Mouse (Mus musculus) neutrophil, adult 5-6 weeks (primary cell): ENCODE measurements around the gene S100a16. TPM values are rescaled to one million over a fixed set of nuclear protein-coding genes. Genes with fewer than 3 reads are reported as not detected.

Experiments
- ATAC-seq: fragments of 151-379, 151-347 bp; 2 replicates; pipeline ENCODE4 v1.8.0; 2017; ENCODE audit warnings: mild to moderate bottlenecking, moderate TSS enrichment; ENCODE audit not compliant: insufficient number of reproducible peaks, poor library complexity, low FRiP score, severe bottlenecking; ENCODE audit errors: extremely low read depth
- total RNA-seq: library from RNA; stranded (forward); fragments of 200-1000 nt; gene quantifications from 2 replicates; pipeline ENCODE4 v1.2.3, GENCODE M21; 2017

The S100a16 gene
- total RNA-seq, 1 experiment from 2014 or later: not detected

DNA sequence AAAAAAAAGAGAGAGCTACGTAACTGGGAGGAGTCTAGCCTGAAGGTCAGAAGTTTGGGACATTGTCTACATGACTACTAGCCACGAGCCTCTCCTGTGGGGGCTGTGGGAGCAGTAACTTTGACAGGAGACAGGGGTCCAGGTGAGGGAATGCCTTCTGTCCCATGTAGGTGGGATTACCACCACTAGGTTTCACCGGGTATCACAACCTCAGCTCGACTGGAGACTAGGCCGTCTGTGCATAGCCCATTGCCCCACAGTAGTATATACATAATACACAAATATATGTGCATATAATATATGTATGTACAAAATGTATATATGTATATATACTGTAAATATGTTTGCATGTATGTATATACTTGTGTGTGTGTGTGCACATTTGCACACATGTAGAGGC is 44.1 kb downstream of the S100a16 start:
- ATAC-seq: no peak

DNA sequence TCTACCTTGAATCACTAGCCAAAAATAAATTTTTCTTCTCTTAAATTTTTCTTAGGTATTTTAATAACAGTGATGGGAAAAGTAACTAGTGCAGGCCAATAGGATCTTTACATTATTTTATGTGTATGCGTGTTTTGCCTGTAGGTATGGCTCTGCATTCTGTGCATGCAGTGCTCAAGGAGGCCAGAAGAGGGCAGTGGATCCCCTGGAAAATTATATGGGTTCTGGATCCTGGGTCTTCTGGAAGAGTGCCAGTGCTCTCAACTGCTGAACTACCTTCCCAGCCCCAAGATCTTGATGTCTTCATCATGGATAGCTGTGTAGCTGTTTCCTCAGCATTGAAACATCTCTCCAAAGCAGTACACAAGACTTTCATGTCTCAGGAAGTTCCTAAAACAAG is 45.1 kb downstream of the S100a16 start:
- ATAC-seq: no peak

DNA sequence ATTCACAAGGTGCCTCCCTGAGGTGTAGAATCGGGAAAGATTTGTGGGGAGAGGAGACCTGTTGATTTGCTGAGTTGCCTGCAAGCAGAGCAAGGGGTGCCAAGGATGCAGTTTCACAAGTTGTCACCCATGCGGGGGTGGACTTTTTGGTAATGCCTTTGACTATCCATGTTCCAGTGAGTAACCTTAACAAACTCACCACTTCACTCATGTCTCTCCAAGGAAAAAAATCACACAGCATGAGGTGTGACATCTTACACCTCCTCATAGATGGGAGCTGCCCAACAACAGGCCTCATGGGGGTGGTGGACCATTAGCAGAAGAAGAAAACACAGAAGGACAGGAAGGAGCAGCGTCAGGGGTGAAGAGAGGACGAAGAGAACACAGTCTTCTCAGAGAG is 45.5 kb downstream of the S100a16 start:
- no peak for ATAC-seq

DNA sequence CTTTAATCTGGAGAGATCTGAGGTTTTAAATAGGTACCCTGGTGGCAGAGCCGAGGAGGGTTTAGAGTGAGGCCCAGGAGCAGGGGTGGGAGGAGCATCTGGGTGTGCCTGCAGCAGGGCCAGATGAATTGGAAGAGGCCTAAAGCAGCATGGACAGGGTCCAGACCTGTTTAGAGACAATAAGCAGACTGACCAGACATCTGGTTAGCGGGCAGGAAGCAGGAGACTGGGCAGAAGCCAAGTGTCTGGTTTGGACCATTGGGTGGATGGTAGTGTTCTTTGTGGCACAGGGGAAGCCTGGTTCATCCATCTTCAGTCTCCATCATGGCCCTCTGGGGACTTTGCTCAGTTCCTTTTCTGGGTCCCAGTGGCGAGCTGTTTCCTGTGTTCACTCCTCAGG is 46.8 kb downstream of the S100a16 start:
- ATAC-seq: no peak

DNA sequence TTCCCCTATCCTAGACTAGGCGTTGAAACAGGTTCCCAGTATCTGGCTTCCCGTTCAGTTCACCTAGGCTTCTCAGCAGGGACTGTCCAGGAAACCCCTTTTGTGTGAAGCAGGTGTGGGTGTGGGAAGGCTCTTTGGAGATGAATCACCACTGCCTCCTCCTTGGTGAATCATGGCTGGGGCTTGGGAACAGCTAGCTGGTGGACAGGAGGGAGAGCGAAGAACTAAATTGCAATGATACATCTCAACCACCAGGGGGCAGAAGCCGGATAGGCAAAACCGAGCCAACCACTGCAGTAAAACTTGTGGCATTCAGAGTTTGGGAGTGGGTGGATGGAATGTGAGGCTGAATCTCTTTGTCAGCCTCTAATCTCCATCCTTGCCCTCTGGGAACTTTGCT is 48.5 kb downstream of the S100a16 start:
- peak; percentile 52 for ATAC-seq

DNA sequence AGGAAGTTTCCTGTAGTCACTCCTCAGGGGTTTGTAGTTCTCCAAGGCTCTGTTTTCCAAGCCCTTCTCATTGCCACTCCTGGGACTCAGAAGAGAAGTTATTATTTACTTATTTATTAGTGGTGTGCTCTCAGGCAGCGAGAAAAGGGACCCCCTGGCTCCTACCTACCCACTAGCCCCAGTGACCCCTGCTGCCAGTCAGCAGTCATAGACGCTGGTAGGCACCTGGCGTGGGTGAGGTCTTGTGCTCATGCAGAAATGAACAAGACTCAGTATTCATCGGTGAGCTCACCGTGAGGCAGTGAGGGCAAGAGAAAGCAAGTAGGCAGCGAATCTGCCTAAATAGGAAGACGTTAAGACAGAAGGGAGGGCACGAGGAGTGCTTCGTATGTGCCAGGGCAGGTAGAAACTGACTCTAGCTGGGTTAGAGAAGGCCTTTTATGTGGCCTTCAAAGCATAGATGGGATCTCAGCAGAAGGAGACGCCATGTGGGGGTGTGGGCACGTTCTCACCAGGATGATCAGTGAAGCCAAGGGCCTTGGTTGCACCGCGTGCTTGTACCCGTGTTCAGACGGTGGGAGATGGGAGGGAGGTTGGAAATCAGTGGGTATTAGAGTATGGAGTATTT is 49.1 kb downstream of the S100a16 start:
- no peak for ATAC-seq

DNA sequence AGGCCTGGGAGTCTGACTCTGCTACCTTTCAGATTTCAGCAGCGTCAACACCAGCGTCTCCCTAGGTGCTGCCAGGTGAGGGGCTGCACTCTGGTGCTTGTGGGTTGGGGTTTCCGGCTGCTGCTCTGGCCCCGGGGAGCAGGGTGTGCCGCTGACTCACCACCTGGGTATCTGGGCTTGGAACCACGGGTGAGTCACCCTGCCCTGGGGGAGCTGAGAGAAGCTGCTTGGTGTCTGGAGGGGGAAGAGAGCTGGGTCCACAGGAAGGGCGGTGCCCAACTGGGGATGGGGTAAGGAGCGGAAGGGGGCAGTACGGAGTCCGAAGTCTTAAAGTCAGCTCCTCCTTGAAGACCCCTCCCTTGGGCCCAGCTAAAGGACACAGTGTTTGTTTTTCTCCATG is 49.9 kb downstream of the S100a16 start:
- peak; percentile 83 for ATAC-seq

DNA sequence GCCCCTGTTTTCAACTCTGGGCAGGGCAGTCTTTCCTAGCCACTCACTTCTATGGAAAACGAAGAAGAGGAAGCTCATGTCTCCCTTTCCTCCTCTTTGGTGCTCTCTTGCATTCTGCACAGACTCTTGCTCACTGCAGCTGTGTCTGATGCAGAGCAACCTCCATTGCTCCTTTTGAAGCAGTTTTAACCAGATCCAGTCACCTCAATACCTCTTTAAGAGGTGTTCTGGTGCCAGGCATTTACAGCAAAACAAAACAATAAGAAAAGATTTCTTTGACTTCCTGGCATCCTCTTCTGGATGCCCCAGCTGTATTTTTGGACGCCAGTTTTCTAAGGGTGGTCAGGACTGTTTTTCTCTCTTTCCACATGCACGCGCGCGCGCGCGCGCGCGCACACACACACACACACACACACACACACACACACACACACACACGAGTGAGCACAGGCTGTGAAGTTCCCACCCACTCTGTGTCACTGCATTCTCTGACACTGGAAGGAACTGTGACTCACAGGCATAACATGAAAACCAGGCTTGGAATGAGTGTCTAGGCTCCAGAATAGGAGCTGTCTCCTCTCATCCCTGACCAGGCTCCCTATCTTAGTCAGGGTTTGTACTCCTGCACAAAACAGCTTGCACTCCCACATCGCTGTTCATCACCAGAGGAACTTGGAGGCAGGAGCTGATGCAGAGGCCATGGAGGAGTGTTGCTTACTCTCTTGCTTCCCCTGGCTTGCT is 50.5 kb downstream of the S100a16 start:
- ATAC-seq: no peak

DNA sequence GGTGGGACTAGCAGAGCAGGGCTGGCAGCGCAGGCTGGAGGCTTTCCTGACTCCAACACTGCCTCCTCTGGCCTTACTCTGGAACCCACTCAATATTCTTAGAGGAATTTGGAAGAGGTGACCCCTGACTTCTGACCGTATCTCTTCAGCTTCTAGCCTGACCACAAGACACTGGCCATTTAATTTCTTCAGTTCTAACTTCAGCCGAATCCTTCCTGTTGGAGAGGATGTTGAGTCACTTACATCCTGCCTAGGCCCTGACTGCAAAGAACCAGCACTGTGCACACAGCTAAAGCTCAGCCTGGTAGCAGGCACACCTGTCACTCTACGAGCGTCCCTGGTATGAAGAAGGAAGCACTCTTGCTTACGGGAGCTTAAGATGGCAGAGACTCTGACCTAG is 52.3 kb downstream of the S100a16 start:
- peak; percentile 23; the same call in 1 of the 2 replicates for ATAC-seq

DNA sequence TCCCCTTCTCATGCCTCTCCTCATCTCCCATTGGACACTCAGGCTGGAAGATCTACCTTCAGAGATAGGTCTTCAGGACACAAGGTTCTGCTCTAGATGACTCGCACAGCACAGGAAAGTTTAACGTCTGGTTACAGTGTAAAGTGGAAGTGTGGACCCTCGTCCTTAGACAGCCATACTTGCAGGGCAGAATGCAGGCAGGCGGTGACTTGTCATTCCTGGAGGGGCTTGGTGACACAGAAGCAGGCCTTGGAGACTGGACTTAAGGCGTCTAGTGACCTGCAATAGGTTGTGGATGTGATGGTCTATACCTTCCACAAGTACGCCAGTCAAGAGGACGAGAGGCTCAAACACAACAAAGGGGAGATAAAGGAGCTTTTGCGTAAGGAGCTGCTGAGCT is 52.9 kb downstream of the S100a16 start, which contains the start of gene S100a2:
S100a2 (plus strand) TSS at position 301 of the 400 bp plus-strand sequence.
- ATAC-seq: no peak

Other genes starting within 250 kb of the S100a16 start
- gene Gatad2b, start 244.1 kb upstream of the S100a16 start, total RNA-seq: 56.0 and 64.1 TPM in 2 replicates
- gene Slc27a3, start 147.3 kb upstream of the S100a16 start, total RNA-seq: 0.35 and 2.7 TPM in 2 replicates
- gene Ints3, start 103.6 kb upstream of the S100a16 start, total RNA-seq: 17.3 and 23.2 TPM in 2 replicates
- 0.12 TPM in 1 of 2 replicates, not detected in the other for gene Npr1, start 71.4 kb upstream of the S100a16 start, total RNA-seq
- gene Ilf2, start 61.1 kb upstream of the S100a16 start, total RNA-seq: 64.5 and 67.2 TPM in 2 replicates
- gene Snapin, start 46.2 kb upstream of the S100a16 start, total RNA-seq: 41.6 and 45.4 TPM in 2 replicates
- gene Chtop, start 27.8 kb upstream of the S100a16 start, total RNA-seq: 101 and 106 TPM in 2 replicates
- gene S100a1, start 22.9 kb upstream of the S100a16 start, total RNA-seq: 11.2 and 13.0 TPM in 2 replicates
- 35.1 and 41.4 TPM in 2 replicates for gene S100a13, start 22.8 kb upstream of the S100a16 start, total RNA-seq
- 1.6 and 2.0 TPM in 2 replicates for gene S100a14, start 10.4 kb upstream of the S100a16 start, total RNA-seq
- 1.4 and 2.3 TPM in 2 replicates for gene S100a3, start 23.3 kb downstream of the S100a16 start, total RNA-seq
- gene S100a2, start 53.0 kb downstream of the S100a16 start, total RNA-seq: not detected in 2 replicates
- not detected in 2 replicates for gene Gm42674, start 64.7 kb downstream of the S100a16 start, total RNA-seq
- gene S100a4, start 66.5 kb downstream of the S100a16 start, total RNA-seq: 88.4 and 95.9 TPM in 2 replicates
- not detected in 2 replicates for gene S100a5, start 71.3 kb downstream of the S100a16 start, total RNA-seq
- 1,146 and 1,580 TPM in 2 replicates for gene S100a6, start 75.6 kb downstream of the S100a16 start, total RNA-seq
- 0.81 and 1.1 TPM in 2 replicates for gene S100a7a, start 116.8 kb downstream of the S100a16 start, total RNA-seq
- 8,742 and 9,143 TPM in 2 replicates for gene S100a8, start 131.7 kb downstream of the S100a16 start, total RNA-seq
- gene S100a9, start 158.5 kb downstream of the S100a16 start, total RNA-seq: 13,076 and 15,649 TPM in 2 replicates
- 5.4 and 6.2 TPM in 2 replicates for gene Pglyrp4, start 189.7 kb downstream of the S100a16 start, total RNA-seq
- not detected in 2 replicates for gene Gm5849, start 240.6 kb downstream of the S100a16 start, total RNA-seq